Mouse (Mus musculus) E14TG2a.4 (cell line): ENCODE results near the gene Caskin1.

Source experiments
- CTCF ChIP-seq: conservative IDR thresholded peaks from 2 replicates; pipeline ENCODE4 v1.5.1; 2014; ENCODE audit warnings: low read length
- NANOG ChIP-seq: IDR thresholded peaks from 2 replicates; pipeline ENCODE4 v1.6.1; 2014; ENCODE audit warnings: borderline replicate concordance, low read length, mixed read lengths
- POU5F1 ChIP-seq: IDR thresholded peaks from 2 replicates; pipeline ENCODE4 v1.6.1; 2014; ENCODE audit warnings: low read length, borderline replicate concordance

DNA sequence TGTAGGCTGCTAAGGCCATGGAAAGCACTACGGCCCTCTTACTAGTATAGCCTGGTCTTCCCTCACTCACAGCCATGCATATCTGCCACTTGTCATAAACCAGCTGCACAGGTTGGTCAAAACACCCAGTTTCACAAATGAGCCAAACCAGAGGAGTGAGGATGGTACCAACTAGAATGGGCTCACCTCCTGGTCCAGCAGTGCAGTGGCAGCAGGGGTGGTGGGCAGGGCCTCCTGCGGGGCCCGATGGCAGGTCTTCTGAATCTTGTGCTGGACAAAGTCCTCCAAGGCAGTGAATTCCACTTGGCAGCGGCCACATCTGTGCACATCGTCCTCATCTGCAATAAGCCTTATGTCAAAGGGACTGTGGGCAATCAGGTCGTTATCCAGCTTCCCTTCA, 37.2 kb upstream of the Caskin1 start:
- TF ChIP-seq CTCF (no peak), POU5F1 (no peak), NANOG (no peak)
